Mouse (Mus musculus): ENCODE results near the gene Trem1.

- no peak for TF ChIP-seq POLR2A (IDR thresholded peaks at IDR 0.05; ENCODE audit: low read depth, low read length)
- no peak for TF ChIP-seq CTCF (conservative IDR thresholded peaks at IDR 0.05; ENCODE audit: insufficient read depth, insufficient read length, low read depth, low read length)
Observed at GRCm38 (mm10) chr17:48269833-48270232, 37.3 kb downstream of the Trem1 start.

Data from kidney, adult 2 months (tissue).